Mouse (Mus musculus) liver, embryonic 14.5 days (tissue): ENCODE measurements around the gene Esam.

Experiments
- CTCF ChIP-seq: IDR thresholded peaks from 2 replicates; pipeline ENCODE4 v1.5.1; 2016; ENCODE audit warnings: antibody characterized with exemption, low read depth, control low read depth
- EP300 ChIP-seq: IDR thresholded peaks from 2 replicates; pipeline ENCODE4 v1.6.1; 2016; ENCODE audit warnings: antibody characterized with exemption, low read depth

GRCm38 (mm10) chr9:37495761-37496160 is 32.1 kb upstream of the Esam start:
- TF ChIP-seq EP300 (no peak), CTCF (no peak)
